Mouse (Mus musculus): ENCODE results near the gene Cd9.

The Cd9 gene

DNA sequence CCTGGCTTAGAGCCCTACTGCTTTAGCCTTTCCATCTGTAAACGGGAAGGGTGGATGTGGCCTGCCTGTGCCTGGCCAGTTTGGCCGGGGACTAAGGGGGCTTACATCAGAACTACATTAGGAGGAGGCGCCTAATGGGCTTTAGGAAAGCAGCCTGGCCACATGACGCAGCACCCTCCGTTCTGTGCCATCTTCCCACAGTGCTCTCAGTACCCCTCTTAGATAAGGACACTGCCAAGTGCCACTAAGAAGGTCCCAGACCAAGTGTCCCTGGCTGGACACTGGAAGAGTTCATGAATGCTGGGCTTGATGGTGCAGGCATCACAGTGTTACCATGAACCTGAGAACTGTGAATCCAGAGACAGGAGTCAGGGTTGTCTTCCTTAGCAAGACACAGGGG is 20.7 kb downstream of the Cd9 start:
- DNase-seq (ENCODE audit: inconsistent ontology term), result no peak

DNA sequence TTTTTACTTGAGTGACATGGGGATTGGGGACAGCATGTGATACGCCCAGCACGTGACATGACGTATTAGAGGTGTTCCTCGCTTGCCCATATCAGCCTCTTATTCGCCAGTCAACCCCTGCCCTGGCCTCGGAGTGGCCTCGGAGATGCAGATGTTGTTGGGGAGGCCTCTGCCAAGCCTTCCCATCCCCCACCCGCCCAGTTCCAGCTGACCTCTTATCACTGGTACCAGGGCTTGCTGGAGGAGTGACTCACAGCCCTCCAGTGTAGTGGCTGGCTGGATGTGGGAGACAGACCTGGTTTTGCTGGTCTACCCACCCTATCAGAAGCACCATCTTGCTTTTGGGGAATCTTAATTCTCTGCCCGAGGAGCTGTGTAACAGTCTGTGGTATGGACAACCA is 21.3 kb downstream of the Cd9 start:
- no peak for DNase-seq (ENCODE audit: inconsistent ontology term)

DNA sequence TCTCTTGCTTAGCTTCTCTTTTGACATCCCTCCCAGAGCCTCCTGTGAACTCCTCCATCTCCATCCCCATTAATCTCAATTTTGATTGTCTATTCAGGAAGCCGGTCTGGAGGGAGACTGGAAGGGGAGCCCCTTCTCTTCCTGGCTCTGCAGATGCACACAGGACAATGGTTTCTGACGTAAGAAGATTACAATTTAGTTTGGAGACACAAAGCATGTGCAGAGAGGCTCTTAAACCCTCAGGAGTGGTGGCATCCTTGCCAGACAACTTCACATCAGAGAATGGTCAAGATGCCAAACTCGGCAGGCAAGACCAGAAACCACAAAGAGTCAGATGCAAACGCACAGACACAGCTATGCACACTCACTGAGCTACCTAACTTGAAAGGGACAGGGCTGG is 22.7 kb downstream of the Cd9 start:
- peak; percentile 82 for DNase-seq (ENCODE audit: inconsistent ontology term)

DNA sequence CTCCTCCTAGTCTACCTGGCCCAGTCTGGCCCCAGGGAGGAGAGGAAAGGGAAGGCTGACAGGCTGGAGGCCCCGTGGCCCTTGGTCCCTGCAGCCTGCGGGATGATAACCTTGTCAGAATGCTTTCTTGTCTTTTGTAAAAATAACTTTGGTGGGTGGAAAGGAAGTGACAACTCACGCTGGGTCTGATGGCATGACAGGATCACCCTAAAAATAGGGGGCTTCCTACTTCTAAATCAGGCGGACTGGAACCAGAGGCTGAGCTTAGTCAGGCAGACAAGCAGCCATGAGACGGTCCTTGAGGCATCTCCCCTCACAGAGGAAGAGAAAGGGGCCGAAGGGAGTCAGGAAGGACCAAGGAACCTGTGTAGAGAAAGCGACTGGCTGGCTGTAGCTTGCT is 23.3 kb downstream of the Cd9 start:
- no peak for DNase-seq (ENCODE audit: inconsistent ontology term)

DNA sequence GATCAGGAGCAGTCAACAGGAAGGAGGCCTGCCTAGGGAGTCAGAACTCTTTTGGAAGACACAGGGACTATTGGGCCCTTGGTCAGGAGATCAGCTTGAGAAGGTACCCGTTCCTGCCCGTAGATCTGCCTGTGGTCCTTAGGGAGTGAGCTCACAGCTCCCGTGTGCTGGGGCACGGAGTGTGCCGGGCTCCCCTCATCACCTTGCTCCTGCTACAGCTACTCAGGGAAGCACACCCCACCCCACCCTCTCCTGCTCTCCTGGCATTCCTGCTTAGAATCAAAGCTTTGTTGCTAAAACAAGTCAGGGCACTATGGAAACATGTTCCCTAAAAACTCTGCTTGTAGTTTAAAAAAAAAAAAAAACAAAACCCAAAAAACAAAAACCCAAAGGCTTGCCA is 24.0 kb downstream of the Cd9 start:
- DNase-seq (ENCODE audit: inconsistent ontology term), result no peak

DNA sequence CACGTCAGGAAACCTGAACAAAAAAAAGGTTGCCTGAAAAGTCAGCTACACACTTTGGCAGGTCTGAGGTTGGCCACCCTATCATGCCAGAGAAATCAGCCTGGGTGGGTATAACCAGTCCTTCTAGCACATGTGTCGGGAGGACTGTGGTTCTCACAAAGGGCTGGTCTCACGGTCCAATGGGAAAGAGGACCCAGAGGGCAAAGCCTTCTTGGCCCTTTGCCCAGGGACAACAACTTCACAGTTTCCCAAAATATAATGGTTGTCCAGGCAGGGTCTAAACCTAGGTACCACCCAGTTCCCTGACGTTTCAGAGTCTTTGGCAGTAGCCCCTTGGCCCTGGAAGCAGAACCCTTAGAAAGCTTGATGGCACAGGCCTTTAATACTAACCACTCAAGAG is 25.4 kb downstream of the Cd9 start:
- no peak for DNase-seq (ENCODE audit: inconsistent ontology term)

DNA sequence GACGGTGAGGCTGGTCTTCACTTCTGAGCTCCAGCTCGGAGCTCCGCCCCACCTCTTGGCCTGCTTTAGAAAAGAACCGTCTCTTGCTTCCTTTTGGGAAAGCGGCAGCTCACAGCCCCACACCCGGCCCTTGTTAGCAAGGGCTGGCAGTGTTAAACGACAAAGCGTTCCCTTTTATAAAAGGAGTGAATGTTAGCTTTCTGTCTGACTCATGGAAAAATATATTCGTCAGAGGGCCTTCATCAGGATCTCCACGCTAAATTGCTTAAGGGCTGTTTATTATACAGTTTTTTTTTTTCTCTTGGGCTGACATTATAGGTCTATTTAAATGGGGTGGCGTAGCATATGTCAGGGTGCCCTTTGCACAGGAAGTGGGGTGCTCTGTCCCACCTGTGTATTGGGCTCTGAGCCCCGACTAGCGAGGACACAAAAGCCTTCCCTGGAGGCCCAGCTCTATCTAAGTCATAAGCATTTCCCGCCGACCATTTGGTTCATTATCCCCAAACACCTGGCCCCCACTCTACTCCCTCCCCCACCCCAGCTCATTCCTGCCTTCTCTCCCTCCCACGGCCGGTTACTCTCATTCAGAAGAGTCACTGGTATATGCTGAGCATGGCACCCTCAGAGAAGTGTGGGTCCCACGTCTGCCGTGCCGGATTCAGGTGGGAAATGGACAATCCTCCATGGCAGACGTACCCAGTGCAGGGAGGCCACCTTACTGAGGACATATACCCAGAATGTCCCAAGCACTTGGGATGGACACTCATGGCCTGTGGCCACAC is 26.2 kb downstream of the Cd9 start:
- peak; percentile 90 for DNase-seq (ENCODE audit: inconsistent ontology term)

DNA sequence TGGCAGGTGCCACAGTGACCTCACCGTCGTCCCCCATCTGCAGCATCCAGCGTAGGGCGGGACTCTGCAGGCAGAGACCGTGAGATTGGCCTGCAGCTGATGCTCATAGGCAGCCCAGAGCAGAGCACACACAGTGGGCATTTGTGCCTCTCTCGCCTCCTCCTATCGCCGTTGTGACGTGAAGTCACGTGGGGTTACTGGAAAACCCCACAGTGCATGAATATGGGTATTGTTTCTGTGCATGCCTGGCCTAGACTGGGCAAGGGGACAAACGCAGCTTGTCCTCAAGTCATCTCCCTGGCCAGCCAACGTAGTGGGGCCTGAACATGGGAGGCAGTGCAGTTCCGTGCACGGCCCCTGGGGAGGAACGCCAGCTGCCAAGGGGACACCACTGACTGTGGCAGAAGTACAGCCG is 27.3 kb downstream of the Cd9 start:
- DNase-seq (ENCODE audit: inconsistent ontology term), result peak; percentile 97

DNA sequence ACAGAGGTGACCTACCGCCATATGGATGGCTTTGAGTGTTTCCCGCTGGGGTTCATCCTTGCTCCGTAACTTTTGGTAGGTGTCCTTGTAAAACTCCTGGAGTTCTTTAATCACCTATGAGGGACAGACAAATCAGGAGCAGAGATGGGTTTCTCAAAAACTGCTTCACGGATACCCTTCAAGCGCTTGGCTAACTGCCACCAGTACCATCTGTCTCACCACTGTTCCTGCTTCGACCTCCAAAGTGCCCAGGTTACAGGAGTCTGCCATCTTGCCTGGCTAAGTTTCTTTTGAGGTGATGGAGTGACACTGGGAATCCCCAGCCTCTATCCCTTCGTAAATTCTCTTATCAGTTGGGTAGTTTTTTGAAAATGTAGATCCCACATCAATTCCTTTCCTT is 32.3 kb downstream of the Cd9 start:
- no peak for DNase-seq (ENCODE audit: inconsistent ontology term)

DNA sequence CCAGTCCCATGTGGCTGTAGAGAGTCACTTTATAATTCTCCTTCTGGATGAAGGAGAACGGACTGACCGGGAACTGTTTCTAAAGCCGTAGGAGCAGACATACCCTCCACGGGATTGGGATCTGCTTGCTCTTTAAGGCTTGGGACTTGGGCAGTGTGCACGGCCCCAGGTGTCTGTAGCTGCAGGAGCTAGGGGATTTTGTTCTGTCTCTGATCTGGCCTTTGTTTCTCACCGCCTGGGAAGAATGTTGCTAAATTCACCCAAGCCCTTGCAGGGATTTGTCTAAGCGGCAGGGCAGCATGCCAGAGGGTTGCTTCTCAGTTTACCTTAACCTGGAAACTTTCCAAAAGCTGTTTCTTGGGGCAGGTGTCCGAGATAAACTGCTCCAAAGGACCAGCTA is 32.8 kb downstream of the Cd9 start:
- DNase-seq (ENCODE audit: inconsistent ontology term), result no peak

DNA sequence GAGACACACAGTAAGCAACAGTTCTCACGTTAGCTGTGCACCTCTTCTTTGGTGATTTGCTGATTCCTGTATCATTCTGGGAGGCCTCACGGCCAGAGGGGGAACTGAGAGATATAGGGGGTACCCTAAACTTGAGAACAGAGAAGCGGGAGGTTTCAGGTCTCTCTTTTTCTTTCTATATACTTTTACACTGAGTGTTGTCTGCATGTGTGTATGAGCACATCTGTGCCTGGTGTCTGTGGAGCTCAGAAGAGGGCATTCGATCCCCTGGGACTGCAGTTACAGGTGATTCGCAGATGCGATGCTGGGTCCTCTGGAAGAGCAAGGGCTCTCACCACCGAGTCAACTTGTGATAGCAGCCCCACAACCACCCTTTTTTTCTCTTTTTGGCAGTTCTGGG is 33.3 kb downstream of the Cd9 start:
- DNase-seq (ENCODE audit: inconsistent ontology term), result no peak

DNA sequence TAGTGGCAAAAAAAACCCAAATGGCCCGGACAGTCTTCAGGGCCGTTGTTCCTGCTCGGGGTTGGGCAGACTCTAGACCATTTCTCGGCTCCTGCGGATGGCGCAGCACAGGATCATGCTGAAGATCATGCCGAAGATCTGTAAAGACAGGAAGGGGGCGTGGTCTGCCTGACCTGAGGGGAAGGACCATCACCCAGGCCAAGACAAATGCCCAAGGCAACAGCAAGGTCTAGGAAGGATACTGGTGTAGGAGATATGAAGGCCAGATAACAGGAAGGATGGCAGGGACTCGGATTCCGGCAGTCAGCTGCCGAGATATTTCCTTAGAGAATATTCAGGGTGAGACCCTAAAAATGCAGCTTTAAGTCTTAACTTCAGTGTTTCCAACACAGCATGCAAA is 34.0 kb downstream of the Cd9 start:
- DNase-seq (ENCODE audit: inconsistent ontology term), result no peak

DNA sequence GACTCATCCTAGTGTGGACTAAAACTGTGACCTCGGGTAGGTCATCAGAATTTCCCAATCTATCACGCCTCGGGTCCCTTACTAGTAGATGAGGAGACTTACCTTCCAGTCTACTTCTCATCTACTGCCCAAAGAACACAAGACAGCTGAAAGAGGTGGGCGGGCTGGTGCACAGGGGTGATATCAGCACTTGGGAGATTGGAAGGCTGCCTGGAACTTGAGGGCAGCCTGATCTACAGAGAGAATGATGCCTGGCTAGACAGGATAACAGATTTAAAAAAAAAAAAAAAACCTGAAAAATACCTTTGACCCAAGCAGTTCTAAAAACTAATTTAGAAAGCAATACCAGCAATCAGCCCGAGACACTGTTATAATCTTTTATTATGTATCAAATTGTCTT is 34.7 kb downstream of the Cd9 start:
- no peak for DNase-seq (ENCODE audit: inconsistent ontology term)

DNA sequence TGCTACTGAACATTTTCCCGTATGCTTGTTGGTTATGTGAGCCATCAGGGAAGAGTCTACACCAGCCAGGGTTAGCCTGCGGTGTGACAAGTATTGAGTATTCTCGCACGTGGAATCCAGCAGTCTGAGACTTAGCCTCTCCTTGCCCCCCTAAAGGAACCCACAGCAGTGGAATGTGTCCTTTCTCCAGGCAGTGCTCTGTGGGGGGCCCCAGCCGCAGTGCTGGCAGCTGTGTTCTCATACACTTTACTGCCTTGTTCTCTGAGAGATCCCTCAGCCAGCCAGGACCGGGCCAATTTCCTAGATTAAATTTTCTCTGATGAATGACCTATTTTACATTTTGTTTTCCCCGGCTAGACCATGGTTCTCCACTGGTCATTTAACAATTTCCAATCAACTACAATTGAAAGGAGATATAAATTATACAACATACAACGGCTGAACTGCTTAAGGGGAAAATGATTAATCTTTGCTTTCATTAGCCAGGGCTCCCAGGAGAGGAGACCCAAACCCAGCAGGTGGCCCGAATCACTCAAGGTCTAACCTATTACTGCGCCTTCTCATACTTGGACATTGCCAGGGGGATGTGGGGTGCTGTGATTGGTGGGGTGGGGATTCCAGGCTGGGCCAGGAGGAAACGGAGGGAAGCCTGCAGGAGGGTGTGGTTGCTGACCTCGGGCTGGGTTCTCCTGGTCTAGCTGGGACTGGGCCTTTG is 38.6 kb downstream of the Cd9 start:
- DNase-seq (ENCODE audit: inconsistent ontology term), result peak; percentile 89

DNA sequence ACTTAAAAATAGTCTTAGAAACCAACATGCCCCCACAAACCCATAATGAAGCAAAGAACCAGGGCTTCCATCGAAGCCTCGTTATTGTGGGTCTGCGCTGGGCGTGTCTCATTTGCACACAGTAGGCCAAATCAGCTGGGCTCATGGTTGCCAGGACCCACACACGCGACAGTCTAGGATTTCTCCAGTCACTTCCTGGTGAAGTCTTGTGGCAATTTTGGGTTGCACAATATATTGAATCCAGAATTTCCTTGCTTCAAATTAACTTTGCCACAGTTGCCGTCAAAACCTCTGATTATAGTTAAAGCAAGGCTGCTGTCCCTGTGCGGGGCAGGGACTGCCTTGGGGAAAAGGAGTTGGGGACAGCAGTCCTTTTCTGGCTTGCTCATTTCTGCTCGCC is 39.9 kb downstream of the Cd9 start:
- no peak for DNase-seq (ENCODE audit: inconsistent ontology term)

DNA sequence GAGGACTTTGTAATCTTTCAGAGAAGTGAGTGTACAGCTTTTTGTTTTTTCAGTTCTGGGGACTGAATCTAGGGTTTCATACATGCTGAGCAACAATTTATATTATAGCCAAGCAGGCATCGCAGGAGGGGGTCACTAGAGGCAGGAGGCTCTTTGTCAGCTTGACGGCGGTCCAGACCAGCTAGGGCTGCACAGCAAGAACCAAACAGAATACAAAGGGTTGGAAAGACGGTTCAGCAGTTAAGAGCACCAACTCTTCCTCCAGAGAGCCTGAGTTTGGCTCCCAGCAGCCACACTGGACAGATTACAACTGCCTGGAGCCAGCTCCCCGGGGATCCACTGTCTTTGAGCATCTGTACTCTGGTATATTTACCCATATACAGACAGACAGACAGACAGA is 40.3 kb downstream of the Cd9 start:
- DNase-seq (ENCODE audit: inconsistent ontology term), result no peak

DNA sequence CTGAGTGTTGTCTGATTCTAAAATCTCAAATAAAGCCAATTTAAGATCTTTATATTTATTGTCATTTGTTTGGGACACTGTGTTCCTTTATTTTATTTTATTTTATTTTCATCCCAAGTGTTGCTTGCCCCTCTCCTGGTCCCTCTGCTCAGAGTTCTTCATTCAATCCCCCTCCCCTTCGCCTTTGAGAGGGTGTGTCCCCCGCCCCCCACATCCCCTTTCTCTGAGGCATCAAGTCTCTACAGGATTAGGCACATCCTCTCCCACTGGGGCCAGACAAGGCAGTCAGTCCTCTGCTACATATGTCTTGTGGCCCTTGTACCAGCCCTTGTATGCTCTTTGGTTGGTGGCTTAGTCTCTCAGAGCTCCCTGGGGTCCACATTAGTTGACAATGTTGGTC is 46.9 kb downstream of the Cd9 start:
- DNase-seq (ENCODE audit: inconsistent ontology term), result no peak

DNA sequence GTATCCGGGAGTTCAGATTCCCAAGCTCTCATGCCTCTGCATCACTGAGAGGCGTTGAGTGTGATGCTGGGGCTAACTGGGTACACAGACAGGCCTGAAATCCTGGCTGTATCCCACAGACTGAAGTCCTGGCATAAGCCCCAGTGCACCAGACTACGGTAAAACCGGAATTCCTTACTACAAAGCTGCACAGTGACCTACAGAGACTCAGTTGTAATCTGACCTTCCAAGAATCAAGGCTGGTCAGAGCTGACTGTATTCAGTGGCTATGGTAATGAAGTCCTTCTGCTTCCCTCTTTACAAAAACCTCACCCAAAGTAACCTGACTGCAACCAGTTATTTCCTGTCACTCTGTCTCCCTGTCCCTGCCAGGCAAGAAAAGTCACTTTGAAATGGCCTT is 47.4 kb downstream of the Cd9 start:
- DNase-seq (ENCODE audit: inconsistent ontology term), result peak; percentile 83

DNA sequence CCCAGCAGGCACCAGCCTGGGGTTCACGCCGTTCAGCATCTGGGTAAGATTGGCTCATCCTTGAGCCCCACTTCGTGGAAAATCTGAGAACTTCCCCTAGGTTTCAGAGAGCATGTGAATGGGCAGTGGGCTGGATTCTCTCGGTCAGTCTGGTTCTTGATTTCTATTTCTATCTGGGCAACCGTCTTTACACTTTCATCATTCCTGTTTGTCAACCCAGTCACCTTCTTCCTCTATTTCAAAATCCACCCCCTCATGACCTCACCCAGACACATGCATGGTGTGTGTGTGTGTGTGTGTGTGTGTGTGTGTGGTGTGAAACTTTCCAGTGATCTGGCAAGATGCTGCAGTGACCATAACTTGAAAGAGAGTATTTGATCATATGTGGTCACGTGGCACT is 49.2 kb downstream of the Cd9 start:
- no peak for DNase-seq (ENCODE audit: inconsistent ontology term)

DNA sequence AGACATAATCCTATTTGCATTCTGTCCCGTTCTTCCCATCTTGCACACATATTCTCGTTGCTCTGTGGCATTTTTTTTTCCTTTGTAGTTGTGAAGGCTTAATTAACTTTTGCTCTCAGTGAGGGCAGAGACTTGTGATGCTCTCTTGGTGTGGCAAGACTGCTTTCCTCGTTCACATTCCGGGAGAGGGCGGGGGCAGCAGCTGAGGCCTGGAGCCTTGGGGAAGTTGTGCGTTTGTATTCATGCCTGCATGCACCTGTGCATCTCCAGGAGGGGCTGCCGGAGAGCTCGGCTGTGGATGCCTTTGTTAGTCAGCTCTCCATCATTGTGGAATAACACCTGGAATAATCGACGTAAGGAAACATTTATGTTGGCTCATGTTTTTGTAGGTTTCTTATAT is 52.0 kb downstream of the Cd9 start:
- DNase-seq (ENCODE audit: inconsistent ontology term), result no peak

DNA sequence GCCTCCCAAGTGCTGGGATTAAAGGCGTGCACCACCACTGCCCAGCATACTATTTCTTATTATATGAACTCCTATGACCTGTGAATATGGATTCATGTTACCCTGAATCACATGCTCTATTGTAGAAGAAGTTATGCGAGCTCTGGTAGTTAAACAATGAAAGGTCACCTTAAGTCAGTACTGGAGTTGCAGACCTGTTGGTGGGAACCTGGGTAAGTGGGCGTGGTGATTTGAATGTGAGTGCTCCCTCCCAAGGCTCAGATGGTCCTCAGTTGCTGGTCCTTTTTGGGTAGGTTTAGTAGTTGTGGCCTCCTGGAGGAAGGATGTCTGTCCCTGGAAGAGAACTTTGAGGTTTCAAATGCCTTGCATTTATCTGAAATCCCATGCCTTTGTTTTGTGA is 57.8 kb downstream of the Cd9 start:
- DNase-seq (ENCODE audit: inconsistent ontology term), result no peak

DNA sequence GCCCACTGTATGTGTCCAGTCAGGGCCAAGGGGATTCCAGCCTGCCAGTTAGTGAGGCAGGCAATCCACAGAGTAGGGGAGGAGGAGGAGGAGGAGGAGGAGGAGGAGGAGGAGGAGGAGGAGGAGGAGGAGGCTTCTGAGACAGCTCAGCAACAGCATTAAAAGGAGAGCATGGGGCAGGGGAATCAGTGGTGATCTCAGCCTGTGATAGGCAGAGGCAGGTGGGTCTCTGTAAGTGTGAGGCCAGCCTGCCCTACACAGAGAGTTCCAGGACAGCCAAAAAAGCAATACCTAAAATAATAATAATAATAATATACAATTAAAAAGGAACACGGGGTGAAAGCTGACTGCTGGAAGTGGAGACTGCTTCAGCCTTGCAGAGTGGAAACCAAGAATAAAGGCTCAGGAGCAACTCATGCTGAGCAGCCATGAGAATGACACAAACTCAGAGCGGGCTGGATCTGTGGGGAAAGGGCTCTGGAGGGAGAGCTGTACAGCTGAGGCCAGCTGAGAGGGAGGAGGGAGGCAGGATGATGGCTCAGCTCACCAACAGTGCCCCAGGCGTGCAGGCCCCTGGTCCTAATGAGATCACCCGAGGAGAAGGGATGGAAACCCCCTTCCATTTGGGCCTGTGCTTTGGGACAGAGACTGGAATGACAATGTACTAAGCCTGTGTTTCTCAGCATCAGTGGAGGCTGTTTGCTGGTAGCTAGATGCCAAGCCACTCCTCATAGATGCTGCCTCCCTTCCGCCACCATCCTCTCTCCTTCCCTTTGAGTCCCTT is 59.7 kb downstream of the Cd9 start:
- DNase-seq (ENCODE audit: inconsistent ontology term), result no peak

All from Muller cell, postnatal 12 days (primary cell).